Mouse (Mus musculus): ENCODE data around the gene Dgcr6.

Gene Dgcr6

GRCm38 (mm10) chr16:18119031-18119730 lies 66.5 kb downstream of the Dgcr6 start:
- peak; percentile 81 for DNase-seq (ENCODE audit: low spot score)
